Mouse (Mus musculus): Measurements from ENCODE around the gene Sycp3.
"Not testable (repeated sequence)": the region's sequence is repeated elsewhere in the genome, so short reads cannot be mapped to it uniquely, and the experiment has no call there.

The Sycp3 gene

GRCm38 (mm10) chr10:88459502-88459992 lies at the start of gene Sycp3:
Gene Sycp3, plus strand, starts transcription at chr10:88459569.
- no peak for DNase-seq (ENCODE audit: low read depth in 1 of 2, low spot score in 2 of 2)

- DNase-seq (ENCODE audit: low read depth in 1 of 2, low spot score in 2 of 2): no peak
These were observed 49.6 kb upstream of the Sycp3 start for GRCm38 (mm10) chr10:88409751-88410150.

- no peak for DNase-seq (ENCODE audit: low read depth in 1 of 2, low spot score in 2 of 2)
These were observed 46.9 kb upstream of the Sycp3 start for GRCm38 (mm10) chr10:88412290-88412995.

GRCm38 (mm10) chr10:88417686-88418085 lies 41.7 kb upstream of the Sycp3 start:
- DNase-seq (ENCODE audit: low read depth in 1 of 2, low spot score in 2 of 2): peak; percentile 22 to 40

GRCm38 (mm10) chr10:88420141-88420541 lies 39.2 kb upstream of the Sycp3 start:
- DNase-seq (ENCODE audit: low read depth in 1 of 2, low spot score in 2 of 2): no peak

- no peak for DNase-seq (ENCODE audit: low read depth in 1 of 2, low spot score in 2 of 2)
These were observed 38.5 kb upstream of the Sycp3 start for GRCm38 (mm10) chr10:88420655-88421435.

- no peak for DNase-seq (ENCODE audit: low read depth in 1 of 2, low spot score in 2 of 2)
These were observed 33.1 kb upstream of the Sycp3 start for GRCm38 (mm10) chr10:88426158-88426816.

GRCm38 (mm10) chr10:88426896-88427295 lies 32.5 kb upstream of the Sycp3 start:
- DNase-seq (ENCODE audit: low read depth in 1 of 2, low spot score in 2 of 2): no peak

GRCm38 (mm10) chr10:88427998-88428397 lies 31.4 kb upstream of the Sycp3 start:
- no peak for DNase-seq (ENCODE audit: low read depth in 1 of 2, low spot score in 2 of 2)

- DNase-seq (ENCODE audit: low read depth in 1 of 2, low spot score in 2 of 2): peak in 1 of 2 experiments; percentile 36
These were observed 18.1 kb upstream of the Sycp3 start for GRCm38 (mm10) chr10:88441224-88441623.

- DNase-seq (ENCODE audit: low read depth in 1 of 2, low spot score in 2 of 2): no peak
These were observed 8.1 kb upstream of the Sycp3 start for GRCm38 (mm10) chr10:88451221-88451620.

GRCm38 (mm10) chr10:88451990-88452389 lies 7.4 kb upstream of the Sycp3 start:
- DNase-seq (ENCODE audit: low read depth in 1 of 2, low spot score in 2 of 2): no peak

GRCm38 (mm10) chr10:88457816-88458215 lies 1.6 kb upstream of the Sycp3 start:
- no peak for DNase-seq (ENCODE audit: low read depth in 1 of 2, low spot score in 2 of 2)

- DNase-seq (ENCODE audit: low read depth in 1 of 2, low spot score in 2 of 2): no peak
These were observed 902 bp downstream of the Sycp3 start for GRCm38 (mm10) chr10:88460122-88460820.

GRCm38 (mm10) chr10:88482866-88483265 lies 23.5 kb downstream of the Sycp3 start:
- not testable (repeated sequence) for DNase-seq (ENCODE audit: low read depth in 1 of 2, low spot score in 2 of 2)

GRCm38 (mm10) chr10:88488629-88489028 lies 29.3 kb downstream of the Sycp3 start:
- DNase-seq (ENCODE audit: low read depth in 1 of 2, low spot score in 2 of 2): no peak

GRCm38 (mm10) chr10:88491632-88492031 lies 32.3 kb downstream of the Sycp3 start:
- no peak for DNase-seq (ENCODE audit: low read depth in 1 of 2, low spot score in 2 of 2)

GRCm38 (mm10) chr10:88492658-88493057 lies 33.3 kb downstream of the Sycp3 start:
- no peak for DNase-seq (ENCODE audit: low read depth in 1 of 2, low spot score in 2 of 2)

GRCm38 (mm10) chr10:88494959-88495587 lies 35.7 kb downstream of the Sycp3 start:
- DNase-seq (ENCODE audit: low read depth in 1 of 2, low spot score in 2 of 2): no peak

GRCm38 (mm10) chr10:88496864-88497564 lies 37.6 kb downstream of the Sycp3 start:
- DNase-seq (ENCODE audit: low read depth in 1 of 2, low spot score in 2 of 2): no peak

Data from monocyte, adult 2 months (primary cell).